Mouse (Mus musculus) ES-E14 (cell line): Measurements from ENCODE around the gene Fbn1. TPM values are rescaled to one million over a fixed set of nuclear protein-coding genes. Genes with fewer than 3 reads are reported as not detected.

ENCODE experiments used
- DNase-seq: peaks from one replicate; pipeline ENCODE4 v3.0.0-alpha.2; 2013; ENCODE audit warnings: low read depth, low spot score
- H3K27ac ChIP-seq: 2 replicates; pipeline ENCODE4 v1.5.1; 2012; ENCODE audit warnings: low read depth, mild to moderate bottlenecking, low read length, moderate library complexity, mixed read lengths; ENCODE audit not compliant: poor library complexity, insufficient read depth, severe bottlenecking
- H3K36me3 ChIP-seq: 2 replicates; pipeline ENCODE4 v1.6.1; 2012; ENCODE audit warnings: mild to moderate bottlenecking, low read length, moderate library complexity, mixed read lengths; ENCODE audit not compliant: control insufficient read depth, poor library complexity, insufficient read depth, severe bottlenecking
- H3K4me1 ChIP-seq, 2 experiments: fragments of 150-350 bp in 1 of 2; sonication (generic) in 1 of 2; 2 replicates each; pipeline ENCODE4 v1.6.1; 2012; ENCODE audit warnings: low read length in 2 of 2, mild to moderate bottlenecking in 1 of 2, mixed read lengths in 1 of 2; ENCODE audit not compliant: control insufficient read depth in 2 of 2, insufficient read depth in 2 of 2, poor library complexity in 1 of 2
- H3K4me3 ChIP-seq, 2 experiments: fragments of 150-350 bp in 1 of 2; sonication (generic) in 1 of 2; 2 replicates each; pipeline ENCODE4 v1.5.1; 2012; ENCODE audit warnings: low read length in 2 of 2, low read depth in 1 of 2, mild to moderate bottlenecking in 1 of 2, mixed read lengths in 1 of 2; ENCODE audit not compliant: insufficient read depth in 1 of 2, poor library complexity in 1 of 2, severe bottlenecking in 1 of 2
- H3K9ac ChIP-seq: 2 replicates; pipeline ENCODE4 v1.6.1; 2012; ENCODE audit warnings: low read depth, mild to moderate bottlenecking, low read length, mixed read lengths; ENCODE audit not compliant: poor library complexity, insufficient read depth, severe bottlenecking
- H3K9me3 ChIP-seq: fragments of 150-350 bp; sonication (generic); 2 replicates; pipeline ENCODE4 v1.6.1; 2012; ENCODE audit warnings: low read depth, mild to moderate bottlenecking, low read length; ENCODE audit not compliant: control insufficient read depth, insufficient read depth
- CHD2 ChIP-seq: IDR thresholded peaks from 2 replicates; pipeline ENCODE4 v1.6.1; 2014; ENCODE audit warnings: mild to moderate bottlenecking, low read depth, low read length, inconsistent platforms
- HCFC1 ChIP-seq: IDR thresholded peaks from 2 replicates; pipeline ENCODE4 v1.6.1; 2012; ENCODE audit warnings: low read length, inconsistent platforms, borderline replicate concordance; ENCODE audit not compliant: insufficient read depth
- MAFK ChIP-seq: IDR thresholded peaks from 2 replicates; pipeline ENCODE4 v1.6.1; 2014; ENCODE audit warnings: mild to moderate bottlenecking, low read depth, low read length, inconsistent platforms; ENCODE audit not compliant: insufficient read depth
- ZC3H11A ChIP-seq: IDR thresholded peaks from 2 replicates; pipeline ENCODE4 v1.6.1; 2012; ENCODE audit warnings: low read depth, mild to moderate bottlenecking, inconsistent platforms, low read length, borderline replicate concordance
- ZNF384 ChIP-seq: IDR thresholded peaks from 2 replicates; pipeline ENCODE4 v1.6.1; 2012; ENCODE audit warnings: low read depth, low read length, inconsistent platforms
- in situ Hi-C, 2 experiments: fragments of 600-800 bp; cut with MboI; formaldehyde crosslinking; loops; one replicate each; pipeline ENCODE4 v1.15.1; 2025; ENCODE audit warnings: low sequenced_read_pairs in 2 of 2, inconsistent platforms in 1 of 2; ENCODE audit not compliant: unreplicated experiment in 2 of 2
- total RNA-seq: library from RNA; depleted of rRNA; stranded (reverse); fragments of 300-350 nt; gene quantifications from 2 replicates; pipeline ENCODE4 v1.2.3, GENCODE M21; 2012

Fbn1 gene
- total RNA-seq, 1 experiment, result 9.6 TPM

GRCm38 (mm10) chr2:125331581-125331980 lies 176.2 kb downstream of the Fbn1 start:
- Histone ChIP-seq H3K27ac (no peak overlapping the region), H3K36me3 (no peaks in the 10 kb centered on the region), H3K9ac (no peak overlapping the region), H3K4me1 (no peaks in the 10 kb centered on the region), H3K9me3 (no peaks in the 10 kb centered on the region), H3K4me3 (no peak overlapping the region)
- no peak for DNase-seq
- in situ Hi-C loops, result no loop called here
- TF ChIP-seq HCFC1 (no peak), MAFK (no peak)

- Histone ChIP-seq H3K9me3 (no peaks in the 10 kb centered on the region), H3K36me3 (no peaks in the 10 kb centered on the region), H3K9ac (no peak overlapping the region), H3K4me1 (no peaks in the 10 kb centered on the region), H3K27ac (no peak overlapping the region), H3K4me3 (no peak overlapping the region)
- TF ChIP-seq HCFC1 (no peak), MAFK (no peak), ZNF384 (no peak), ZC3H11A (no peak), CHD2 (no peak)
- no peak for DNase-seq
- in situ Hi-C loops, result no loop called here
These were observed 177.3 kb downstream of the Fbn1 start for GRCm38 (mm10) chr2:125330506-125330905.

GRCm38 (mm10) chr2:125325125-125325855 lies 182.5 kb downstream of the Fbn1 start:
- H3K9ac ChIP-seq, result no peak overlapping the region
- in situ Hi-C loops, result no loop called here
- no peaks in the 10 kb centered on the region for H3K9me3 ChIP-seq
- no peak overlapping the region for H3K27ac ChIP-seq
- H3K4me1 ChIP-seq, result no peaks in the 10 kb centered on the region
- H3K4me3 ChIP-seq, result no peak overlapping the region
- TF ChIP-seq ZNF384, result no peak
- no peak for TF ChIP-seq CHD2
- TF ChIP-seq MAFK, result no peak
- no peak for TF ChIP-seq ZC3H11A
- no peak for TF ChIP-seq HCFC1
- no peak for DNase-seq
- no peaks in the 10 kb centered on the region for H3K36me3 ChIP-seq

GRCm38 (mm10) chr2:125324455-125324854 lies 183.3 kb downstream of the Fbn1 start:
- Histone ChIP-seq H3K4me3 (no peak overlapping the region), H3K9me3 (no peaks in the 10 kb centered on the region), H3K4me1 (no peaks in the 10 kb centered on the region), H3K27ac (no peak overlapping the region), H3K9ac (no peak overlapping the region), H3K36me3 (no peaks in the 10 kb centered on the region)
- TF ChIP-seq MAFK, result no peak
- in situ Hi-C loops, result no loop called here
- no peak for DNase-seq

- no peaks in the 10 kb centered on the region for H3K4me1 ChIP-seq
- in situ Hi-C loops, result no loop called here
- H3K27ac ChIP-seq, result no peak overlapping the region
- TF ChIP-seq HCFC1 (no peak), CHD2 (no peak), MAFK (no peak), ZNF384 (no peak), ZC3H11A (no peak)
- DNase-seq, result no peak
- H3K9ac ChIP-seq, result no peak overlapping the region
- H3K36me3 ChIP-seq, result no peaks in the 10 kb centered on the region
- H3K4me3 ChIP-seq, result no peak overlapping the region
- no peaks in the 10 kb centered on the region for H3K9me3 ChIP-seq
These were observed 184.4 kb downstream of the Fbn1 start for GRCm38 (mm10) chr2:125323347-125323746.
